Mouse (Mus musculus) kidney, postnatal 36 days (tissue): Measurements from ENCODE around the gene Prkd1.
A peak's percentile ranks its signal among the peaks of the same experiment; 100 is the strongest.
"Not testable (repeated sequence)": the region's sequence is repeated elsewhere in the genome, so short reads cannot be mapped to it uniquely, and the experiment has no call there.

Experiments
- DNase-seq, 2 experiments: peaks; one replicate each; pipeline ENCODE4 v3.0.0; 2021 to 2022; ENCODE audit warnings: mixed read lengths in 2 of 2

Prkd1 gene

GRCm38 (mm10) chr12:50648671-50649541 is at the start of gene Prkd1:
Gene Prkd1 (minus strand): TSS chr12:50649098.
- peak; percentile 74 to 83 for DNase-seq

GRCm38 (mm10) chr12:50697492-50697891 is 48.6 kb upstream of the Prkd1 start:
- DNase-seq: peak; percentile 17 to 18

GRCm38 (mm10) chr12:50648176-50648670 is 675 bp downstream of the Prkd1 start:
- peak in 1 of 2 experiments; percentile 13 for DNase-seq

- DNase-seq: no peak
Measured at GRCm38 (mm10) chr12:50646857-50647256, 2.0 kb downstream of the Prkd1 start.

- DNase-seq: no peak
Measured at GRCm38 (mm10) chr12:50642671-50643070, 6.2 kb downstream of the Prkd1 start.

- DNase-seq: no peak
Measured at GRCm38 (mm10) chr12:50640171-50640570, 8.7 kb downstream of the Prkd1 start.

- peak; percentile 12 to 19 for DNase-seq
Measured at GRCm38 (mm10) chr12:50634436-50634835, 14.5 kb downstream of the Prkd1 start.

GRCm38 (mm10) chr12:50626100-50626499 is 22.8 kb downstream of the Prkd1 start:
- not testable (repeated sequence) for DNase-seq

GRCm38 (mm10) chr12:50624175-50624574 is 24.7 kb downstream of the Prkd1 start:
- DNase-seq: no peak

GRCm38 (mm10) chr12:50615852-50616251 is 33.0 kb downstream of the Prkd1 start:
- DNase-seq: no peak

GRCm38 (mm10) chr12:50614341-50614740 is 34.6 kb downstream of the Prkd1 start:
- no peak for DNase-seq

GRCm38 (mm10) chr12:50606703-50607500 is 42.0 kb downstream of the Prkd1 start:
- DNase-seq: peak; percentile 11 to 19

GRCm38 (mm10) chr12:50599370-50599769 is 49.5 kb downstream of the Prkd1 start:
- no peak for DNase-seq

- DNase-seq: no peak
Measured at GRCm38 (mm10) chr12:50598053-50598988, 50.6 kb downstream of the Prkd1 start.

GRCm38 (mm10) chr12:50597467-50597866 is 51.4 kb downstream of the Prkd1 start:
- no peak for DNase-seq

GRCm38 (mm10) chr12:50595777-50596176 is 53.1 kb downstream of the Prkd1 start:
- DNase-seq: no peak

GRCm38 (mm10) chr12:50594506-50594905 is 54.4 kb downstream of the Prkd1 start:
- no peak for DNase-seq

GRCm38 (mm10) chr12:50593481-50593880 is 55.4 kb downstream of the Prkd1 start:
- DNase-seq: no peak

- no peak for DNase-seq
Measured at GRCm38 (mm10) chr12:50588137-50588761, 60.6 kb downstream of the Prkd1 start.

GRCm38 (mm10) chr12:50565198-50565597 is 83.7 kb downstream of the Prkd1 start:
- DNase-seq: no peak

- no peak for DNase-seq
Measured at GRCm38 (mm10) chr12:50560536-50560935, 88.4 kb downstream of the Prkd1 start.

GRCm38 (mm10) chr12:50558231-50558630 is 90.7 kb downstream of the Prkd1 start:
- peak in 1 of 2 experiments; percentile 19 for DNase-seq
